Mouse (Mus musculus): Measurements from ENCODE around the gene Armc8. TPM values are rescaled to one million over a fixed set of nuclear protein-coding genes. Genes with fewer than 3 reads are reported as not detected.

Armc8 gene
- polyA plus RNA-seq, 1 experiment from 2014 or later: 30.5 TPM

- 92% methylated on average over 7 of the region's 7 CpGs for WGBS
- no peaks in the 10 kb centered on the region for H3K27me3 ChIP-seq (ENCODE audit: low read depth, poor library complexity, severe bottlenecking)
- no peak overlapping the region for H3K27ac ChIP-seq (replicated peaks)
- DNase-seq (ENCODE audit: low spot score): no peak
- H3K36me3 ChIP-seq: no peaks in the 10 kb centered on the region
- H3K4me1 ChIP-seq: 0 out of 2 replicates have a peak, but pooled peaks cover 3% of the 10 kb centered on the region
- no peaks in the 10 kb centered on the region for H3K9me3 ChIP-seq (replicated peaks)
- H3K4me3 ChIP-seq: no peak overlapping the region
Observed at GRCm38 (mm10) chr9:99558824-99559556, 9.7 kb downstream of the Armc8 start.

- no peak overlapping the region for H3K4me3 ChIP-seq
- no peaks in the 10 kb centered on the region for H3K9me3 ChIP-seq (replicated peaks)
- 89% methylated on average over 8 of the region's 8 CpGs for WGBS
- H3K27me3 ChIP-seq (ENCODE audit: low read depth, poor library complexity, severe bottlenecking): no peaks in the 10 kb centered on the region
- no peak for DNase-seq (ENCODE audit: low spot score)
- H3K27ac ChIP-seq (replicated peaks): no peak overlapping the region
- no peaks in the 10 kb centered on the region for H3K4me1 ChIP-seq
- H3K36me3 ChIP-seq: no peaks in the 10 kb centered on the region
Observed at GRCm38 (mm10) chr9:99557580-99558300, 11.0 kb downstream of the Armc8 start.

- Histone ChIP-seq H3K27ac (replicated peaks) (no peak overlapping the region), H3K27me3 (ENCODE audit: low read depth, poor library complexity, severe bottlenecking) (no peaks in the 10 kb centered on the region), H3K36me3 (peaks cover 6% of the 10 kb centered on the region; the same call in 1 of the 2 replicates), H3K4me1 (no peaks in the 10 kb centered on the region), H3K4me3 (no peak overlapping the region), H3K9me3 (replicated peaks) (no peaks in the 10 kb centered on the region)
- 95% methylated on average over 3 of the region's 3 CpGs for WGBS
- no peak for DNase-seq (ENCODE audit: low spot score)
Observed at GRCm38 (mm10) chr9:99555253-99555652, 13.4 kb downstream of the Armc8 start.

GRCm38 (mm10) chr9:99554052-99554451 lies 14.6 kb downstream of the Armc8 start:
- DNase-seq (ENCODE audit: low spot score): no peak
- Histone ChIP-seq H3K9me3 (replicated peaks) (no peaks in the 10 kb centered on the region), H3K4me3 (no peak overlapping the region), H3K36me3 (peaks cover 9% of the 10 kb centered on the region; the same call in 1 of the 2 replicates), H3K4me1 (no peaks in the 10 kb centered on the region), H3K27ac (replicated peaks) (no peak overlapping the region), H3K27me3 (ENCODE audit: low read depth, poor library complexity, severe bottlenecking) (no peaks in the 10 kb centered on the region)

GRCm38 (mm10) chr9:99553049-99553448 lies 15.7 kb downstream of the Armc8 start:
- Histone ChIP-seq H3K4me3 (no peak overlapping the region), H3K9me3 (replicated peaks) (no peaks in the 10 kb centered on the region), H3K36me3 (peaks cover 9% of the 10 kb centered on the region; the same call in 1 of the 2 replicates), H3K4me1 (no peaks in the 10 kb centered on the region), H3K27me3 (ENCODE audit: low read depth, poor library complexity, severe bottlenecking) (no peaks in the 10 kb centered on the region), H3K27ac (replicated peaks) (no peak overlapping the region)
- 97% methylated on average over 2 of the region's 2 CpGs for WGBS
- no peak for DNase-seq (ENCODE audit: low spot score)

- Histone ChIP-seq H3K36me3 (peaks cover 9% of the 10 kb centered on the region; the same call in 1 of the 2 replicates), H3K27me3 (ENCODE audit: low read depth, poor library complexity, severe bottlenecking) (no peaks in the 10 kb centered on the region), H3K27ac (replicated peaks) (no peak overlapping the region), H3K4me1 (no peaks in the 10 kb centered on the region), H3K9me3 (replicated peaks) (no peaks in the 10 kb centered on the region), H3K4me3 (no peak overlapping the region)
- 88% methylated on average over 2 of the region's 2 CpGs for WGBS
- no peak for DNase-seq (ENCODE audit: low spot score)
Observed at GRCm38 (mm10) chr9:99552068-99552467, 16.6 kb downstream of the Armc8 start.

- Histone ChIP-seq H3K27ac (replicated peaks) (no peak overlapping the region), H3K4me1 (no peaks in the 10 kb centered on the region), H3K9me3 (replicated peaks) (no peaks in the 10 kb centered on the region), H3K4me3 (no peak overlapping the region), H3K36me3 (peaks cover 9% of the 10 kb centered on the region; the same call in 1 of the 2 replicates), H3K27me3 (ENCODE audit: low read depth, poor library complexity, severe bottlenecking) (no peaks in the 10 kb centered on the region)
- no peak for DNase-seq (ENCODE audit: low spot score)
- WGBS: 87% methylated on average over 1 of the region's 1 CpGs
Observed at GRCm38 (mm10) chr9:99546259-99546658, 22.4 kb downstream of the Armc8 start.

- DNase-seq (ENCODE audit: low spot score): no peak
- H3K27me3 ChIP-seq (ENCODE audit: low read depth, poor library complexity, severe bottlenecking): no peaks in the 10 kb centered on the region
- WGBS: 89% methylated on average over 1 of the region's 1 CpGs
- no peaks in the 10 kb centered on the region for H3K4me1 ChIP-seq
- H3K27ac ChIP-seq (replicated peaks): no peak overlapping the region
- no peaks in the 10 kb centered on the region for H3K9me3 ChIP-seq (replicated peaks)
- H3K4me3 ChIP-seq: no peak overlapping the region
- H3K36me3 ChIP-seq: peaks cover 87% of the 10 kb centered on the region
Observed at GRCm38 (mm10) chr9:99531865-99532264, 36.8 kb downstream of the Armc8 start.

GRCm38 (mm10) chr9:99505875-99506274 lies 62.8 kb downstream of the Armc8 start:
- Histone ChIP-seq H3K27me3 (ENCODE audit: low read depth, poor library complexity, severe bottlenecking) (no peaks in the 10 kb centered on the region), H3K4me3 (no peak overlapping the region)
- 90% methylated on average over 7 of the region's 7 CpGs for WGBS

GRCm38 (mm10) chr9:99499336-99499735 lies 69.4 kb downstream of the Armc8 start:
- 93% methylated on average over 4 of the region's 4 CpGs for WGBS
- no peak for DNase-seq (ENCODE audit: low spot score)

More at GRCm38 (mm10) chr9:99505875-99506274, 62.8 kb downstream of the Armc8 start:
- H3K4me1 ChIP-seq: no peaks in the 10 kb centered on the region
- H3K36me3 ChIP-seq: peaks cover 47% of the 10 kb centered on the region
- no peak for DNase-seq (ENCODE audit: low spot score)
- H3K27ac ChIP-seq (replicated peaks): no peak overlapping the region
- H3K9me3 ChIP-seq (replicated peaks): no peaks in the 10 kb centered on the region

GRCm38 (mm10) chr9:99492634-99493200 lies 76.0 kb downstream of the Armc8 start:
- H3K27ac ChIP-seq (replicated peaks): no peak overlapping the region
- H3K27me3 ChIP-seq (ENCODE audit: low read depth, poor library complexity, severe bottlenecking): no peaks in the 10 kb centered on the region
- no peaks in the 10 kb centered on the region; the same call in 1 of the 2 replicates for H3K9me3 ChIP-seq (replicated peaks)
- WGBS: 83% methylated on average over 10 of the region's 10 CpGs
- no peak for DNase-seq (ENCODE audit: low spot score)
- no peaks in the 10 kb centered on the region for H3K4me1 ChIP-seq
- H3K36me3 ChIP-seq: peaks cover 84% of the 10 kb centered on the region
- H3K4me3 ChIP-seq: no peak overlapping the region

More at GRCm38 (mm10) chr9:99499336-99499735, 69.4 kb downstream of the Armc8 start:
- Histone ChIP-seq H3K27me3 (ENCODE audit: low read depth, poor library complexity, severe bottlenecking) (no peaks in the 10 kb centered on the region), H3K4me3 (no peak overlapping the region), H3K9me3 (replicated peaks) (no peaks in the 10 kb centered on the region; the same call in 1 of the 2 replicates), H3K4me1 (no peaks in the 10 kb centered on the region), H3K36me3 (peaks cover 66% of the 10 kb centered on the region), H3K27ac (replicated peaks) (no peak overlapping the region)

GRCm38 (mm10) chr9:99491050-99491449 lies 77.6 kb downstream of the Armc8 start:
- Histone ChIP-seq H3K27ac (replicated peaks) (no peak overlapping the region), H3K9me3 (replicated peaks) (no peaks in the 10 kb centered on the region; the same call in 1 of the 2 replicates), H3K36me3 (peaks cover 85% of the 10 kb centered on the region), H3K27me3 (ENCODE audit: low read depth, poor library complexity, severe bottlenecking) (no peaks in the 10 kb centered on the region), H3K4me3 (no peak overlapping the region), H3K4me1 (no peaks in the 10 kb centered on the region)
- DNase-seq (ENCODE audit: low spot score): no peak
- whole genome bisulfite sequencing: 93% methylated on average over 4 of the region's 4 CpGs

GRCm38 (mm10) chr9:99487841-99488240 lies 80.9 kb downstream of the Armc8 start:
- Histone ChIP-seq H3K36me3 (peaks cover 83% of the 10 kb centered on the region), H3K4me1 (no peaks in the 10 kb centered on the region), H3K4me3 (no peak overlapping the region), H3K27me3 (ENCODE audit: low read depth, poor library complexity, severe bottlenecking) (no peaks in the 10 kb centered on the region), H3K9me3 (replicated peaks) (no peaks in the 10 kb centered on the region), H3K27ac (replicated peaks) (no peak overlapping the region)
- DNase-seq (ENCODE audit: low spot score): no peak
- 89% methylated on average over 3 of the region's 3 CpGs for WGBS
